Mouse (Mus musculus) hindbrain, embryonic 12.5 days (tissue): ENCODE results near the gene Sbk1. TPM values are rescaled to one million over a fixed set of nuclear protein-coding genes. Genes with fewer than 3 reads are reported as not detected.
A peak's percentile ranks its signal among the peaks of the same experiment; 100 is the strongest.
"Not testable (repeated sequence)": the region's sequence is repeated elsewhere in the genome, so short reads cannot be mapped to it uniquely, and the experiment has no call there.

Source experiments
- ATAC-seq: fragments of 200-750 bp; cut with Nextera tagmentation; 2 replicates; pipeline ENCODE4 v1.8.0; 2017; ENCODE audit warnings: moderate TSS enrichment; ENCODE audit not compliant: low FRiP score
- H3K27ac ChIP-seq: fragments of 300-500 bp; sonication (generic); 2 replicates; pipeline ENCODE4 v1.5.1; 2016; ENCODE audit warnings: mild to moderate bottlenecking
- H3K27me3 ChIP-seq: fragments of 300-500 bp; sonication (generic); 2 replicates; pipeline ENCODE4 v1.6.1; 2016; ENCODE audit warnings: mild to moderate bottlenecking
- H3K36me3 ChIP-seq: fragments of 300-500 bp; sonication (generic); 2 replicates; pipeline ENCODE4 v1.6.1; 2016; ENCODE audit warnings: mild to moderate bottlenecking
- H3K4me1 ChIP-seq: fragments of 300-500 bp; sonication (generic); 2 replicates; pipeline ENCODE4 v1.6.1; 2016
- H3K4me2 ChIP-seq: fragments of 300-500 bp; sonication (generic); replicated peaks from 2 replicates; pipeline ENCODE4 v1.6.1; 2016; ENCODE audit warnings: mild to moderate bottlenecking
- H3K4me3 ChIP-seq: fragments of 300-500 bp; sonication (generic); 2 replicates; pipeline ENCODE4 v1.5.1; 2016; ENCODE audit warnings: mild to moderate bottlenecking
- H3K9ac ChIP-seq: fragments of 300-500 bp; sonication (generic); 2 replicates; pipeline ENCODE4 v1.6.1; 2016; ENCODE audit warnings: mild to moderate bottlenecking, moderate library complexity
- H3K9me3 ChIP-seq: fragments of 300-500 bp; sonication (generic); replicated peaks from 2 replicates; pipeline ENCODE4 v1.6.1; 2016; ENCODE audit warnings: mild to moderate bottlenecking
- WGBS: fragments of 180-500 bp; shearing (Covaris S2); methylation state at CpG from one replicate; pipeline ENCODE4 v1.1.7; 2016; 5-methylcytosine and 5-hydroxymethylcytosine counted together
- polyA plus RNA-seq: library from polyadenylated mRNA; unstranded; fragments of >200 nt; fragmentation: Nextera tagmentation; extraction: Ambion mirVana; gene quantifications from 2 replicates; pipeline ENCODE4 v1.2.1, GENCODE M21; 2016

Sbk1 gene
- polyA plus RNA-seq, 1 experiment from 2014 or later, result 309 TPM

GRCm38 (mm10) chr7:126291681-126292545 is 19.5 kb downstream of the Sbk1 start:
- Histone ChIP-seq H3K9me3 (no peaks in the 10 kb centered on the region), H3K4me2 (no peak overlapping the region), H3K27me3 (no peaks in the 10 kb centered on the region), H3K36me3 (peaks cover 60% of the 10 kb centered on the region), H3K4me1 (peaks cover 40% of the 10 kb centered on the region), H3K9ac (no peak overlapping the region), H3K4me3 (no peak overlapping the region), H3K27ac (peak overlapping the region; percentile 35; the same call in 1 of the 2 replicates)
- ATAC-seq, result no peak; the same call in 1 of the 2 replicates
- WGBS, result 89% methylated on average over 72 of the region's 72 CpGs

GRCm38 (mm10) chr7:126293091-126293490 is 20.7 kb downstream of the Sbk1 start:
- Histone ChIP-seq H3K27me3 (no peaks in the 10 kb centered on the region), H3K4me3 (no peak overlapping the region), H3K36me3 (peaks cover 58% of the 10 kb centered on the region), H3K9ac (no peak overlapping the region), H3K27ac (0 out of 2 replicates have a peak overlapping the region, but pooled peaks have one; percentile 35), H3K9me3 (no peaks in the 10 kb centered on the region), H3K4me1 (peaks cover 28% of the 10 kb centered on the region), H3K4me2 (no peak overlapping the region)
- ATAC-seq, result peak; percentile 46
- 53% methylated on average over 4 of the region's 4 CpGs for WGBS

- Histone ChIP-seq H3K9me3 (no peaks in the 10 kb centered on the region), H3K27me3 (no peaks in the 10 kb centered on the region), H3K36me3 (peaks cover 23% of the 10 kb centered on the region), H3K4me1 (peaks cover 7% of the 10 kb centered on the region; the same call in 1 of the 2 replicates), H3K4me3 (no peak overlapping the region), H3K4me2 (no peak overlapping the region), H3K27ac (no peak overlapping the region), H3K9ac (no peak overlapping the region)
- WGBS, result 75% methylated on average over 8 of the region's 8 CpGs
- ATAC-seq, result 0 out of 2 replicates have a peak, but pooled peaks have one; percentile 12
Observed at GRCm38 (mm10) chr7:126297579-126298460, 25.4 kb downstream of the Sbk1 start.

- no peak overlapping the region for H3K27ac ChIP-seq
- H3K4me3 ChIP-seq, result no peak overlapping the region
- no peak for ATAC-seq
- H3K4me1 ChIP-seq, result no peaks in the 10 kb centered on the region
- H3K4me2 ChIP-seq, result no peak overlapping the region
- WGBS, result 71% methylated on average over 4 of the region's 4 CpGs
- H3K36me3 ChIP-seq, result peaks cover 13% of the 10 kb centered on the region
- H3K27me3 ChIP-seq, result no peaks in the 10 kb centered on the region
- H3K9me3 ChIP-seq, result no peaks in the 10 kb centered on the region
- H3K9ac ChIP-seq, result no peak overlapping the region
Observed at GRCm38 (mm10) chr7:126298856-126299255, 26.4 kb downstream of the Sbk1 start.

GRCm38 (mm10) chr7:126301831-126302230 is 29.4 kb downstream of the Sbk1 start:
- 87% methylated on average over 5 of the region's 5 CpGs for WGBS
- H3K36me3 ChIP-seq, H3K4me1 ChIP-seq, H3K4me2 ChIP-seq, H3K27me3 ChIP-seq, H3K4me3 ChIP-seq, H3K9ac ChIP-seq, ATAC-seq, H3K27ac ChIP-seq, H3K9me3 ChIP-seq: not testable (repeated sequence)

GRCm38 (mm10) chr7:126311822-126312221 is 39.4 kb downstream of the Sbk1 start:
- Histone ChIP-seq H3K27ac (no peak overlapping the region), H3K9me3 (no peaks in the 10 kb centered on the region), H3K9ac (no peak overlapping the region), H3K27me3 (no peaks in the 10 kb centered on the region), H3K4me2 (no peak overlapping the region), H3K4me1 (no peaks in the 10 kb centered on the region), H3K4me3 (no peak overlapping the region), H3K36me3 (no peaks in the 10 kb centered on the region)
- WGBS, result 83% methylated on average over 4 of the region's 4 CpGs
- no peak for ATAC-seq

- H3K9ac ChIP-seq, result no peak overlapping the region
- H3K36me3 ChIP-seq, result no peaks in the 10 kb centered on the region
- no peak for ATAC-seq
- H3K9me3 ChIP-seq, result no peaks in the 10 kb centered on the region
- H3K4me1 ChIP-seq, result no peaks in the 10 kb centered on the region
- no peak overlapping the region for H3K27ac ChIP-seq
- 70% methylated on average over 5 of the region's 5 CpGs for WGBS
- no peak overlapping the region for H3K4me2 ChIP-seq
- H3K4me3 ChIP-seq, result no peak overlapping the region
- no peaks in the 10 kb centered on the region for H3K27me3 ChIP-seq
Observed at GRCm38 (mm10) chr7:126313309-126313708, 40.9 kb downstream of the Sbk1 start.

GRCm38 (mm10) chr7:126314273-126314672 is 41.9 kb downstream of the Sbk1 start:
- Histone ChIP-seq H3K9ac (no peak overlapping the region), H3K27me3 (no peaks in the 10 kb centered on the region), H3K9me3 (no peaks in the 10 kb centered on the region), H3K4me3 (no peak overlapping the region), H3K27ac (no peak overlapping the region), H3K4me1 (no peaks in the 10 kb centered on the region), H3K36me3 (no peaks in the 10 kb centered on the region), H3K4me2 (no peak overlapping the region)
- no peak for ATAC-seq
- WGBS, result 81% methylated on average over 8 of the region's 8 CpGs

- no peak for ATAC-seq
- Histone ChIP-seq H3K36me3 (no peaks in the 10 kb centered on the region), H3K9ac (no peak overlapping the region), H3K27me3 (peaks cover 15% of the 10 kb centered on the region), H3K4me2 (no peak overlapping the region), H3K4me1 (no peaks in the 10 kb centered on the region), H3K4me3 (no peak overlapping the region), H3K9me3 (no peaks in the 10 kb centered on the region), H3K27ac (no peak overlapping the region)
- 11% methylated on average over 11 of the region's 11 CpGs for WGBS
Observed at GRCm38 (mm10) chr7:126323729-126324128, 51.3 kb downstream of the Sbk1 start.

GRCm38 (mm10) chr7:126324791-126325190 is 52.4 kb downstream of the Sbk1 start:
- ATAC-seq, result no peak
- WGBS, result 44% methylated on average over 3 of the region's 3 CpGs

GRCm38 (mm10) chr7:126325576-126326273 is 53.3 kb downstream of the Sbk1 start:
- WGBS, result 25% methylated on average over 9 of the region's 9 CpGs
- H3K9ac ChIP-seq, H3K4me2 ChIP-seq, H3K4me1 ChIP-seq, ATAC-seq, H3K36me3 ChIP-seq, H3K9me3 ChIP-seq, H3K4me3 ChIP-seq, H3K27ac ChIP-seq: not testable (repeated sequence)
- H3K27me3 ChIP-seq, result peaks cover 15% of the 10 kb centered on the region

More at GRCm38 (mm10) chr7:126324791-126325190, 52.4 kb downstream of the Sbk1 start:
- H3K27me3 ChIP-seq, result peaks cover 15% of the 10 kb centered on the region
- H3K27ac ChIP-seq, result no peak overlapping the region
- no peaks in the 10 kb centered on the region for H3K9me3 ChIP-seq
- no peak overlapping the region for H3K4me3 ChIP-seq
- H3K9ac ChIP-seq, result no peak overlapping the region
- no peaks in the 10 kb centered on the region for H3K4me1 ChIP-seq
- no peaks in the 10 kb centered on the region for H3K36me3 ChIP-seq
- H3K4me2 ChIP-seq, result no peak overlapping the region

- WGBS, result 97% methylated on average over 5 of the region's 6 CpGs
- H3K27me3 ChIP-seq, result peaks cover 15% of the 10 kb centered on the region
- not testable (repeated sequence) for H3K4me1 ChIP-seq, H3K4me2 ChIP-seq, H3K36me3 ChIP-seq, H3K9me3 ChIP-seq, H3K27ac ChIP-seq, H3K4me3 ChIP-seq, ATAC-seq, H3K9ac ChIP-seq
Observed at GRCm38 (mm10) chr7:126328848-126329247, 56.4 kb downstream of the Sbk1 start.
